Mouse (Mus musculus): ENCODE measurements around the gene Dnali1.

DNA sequence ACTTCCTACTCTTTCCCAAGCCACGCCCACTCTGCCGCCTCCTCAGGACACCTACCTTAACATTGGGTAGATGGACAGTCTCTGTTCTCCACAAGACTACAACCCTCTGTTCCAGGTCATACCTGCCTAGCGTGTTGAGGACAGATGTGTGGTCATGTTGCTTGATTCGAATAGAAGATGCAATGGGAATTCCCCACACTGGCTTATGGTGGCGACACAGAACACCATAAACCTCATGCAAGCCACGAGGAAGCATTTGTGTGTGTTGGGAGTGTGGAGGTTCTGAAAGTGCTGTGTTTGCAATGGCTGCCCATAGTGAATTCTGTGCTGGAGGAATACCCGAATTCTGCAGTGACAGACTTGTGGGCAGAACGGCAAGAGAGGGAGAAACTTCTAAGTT, 1.7 kb downstream of the Dnali1 start:
- no peak for TF ChIP-seq POLR2A (IDR thresholded peaks at IDR 0.05; ENCODE audit: borderline replicate concordance, control insufficient read depth, low read depth, low read length)
- no peak for TF ChIP-seq CTCF (IDR thresholded peaks at IDR 0.05; ENCODE audit: control insufficient read depth, insufficient read depth, low read length)

All from bone marrow, adult 2 months (tissue).